Mouse (Mus musculus): ENCODE results near the gene Ptprd.

The Ptprd gene

GRCm38 (mm10) chr4:76004161-76004560, 2207.6 kb downstream of the Ptprd start:
- in situ Hi-C loops (cut with MboI; ENCODE audit: low pct_unique_long_range_greater_than_20kb in 1 of 2, low sequenced_read_pairs in 2 of 2, unreplicated experiment in 1 of 2), result no loop called here

GRCm38 (mm10) chr4:76000258-76000657, 2211.5 kb downstream of the Ptprd start:
- in situ Hi-C loops (cut with MboI; ENCODE audit: low pct_unique_long_range_greater_than_20kb in 1 of 2, low sequenced_read_pairs in 2 of 2, unreplicated experiment in 1 of 2), result no loop called here

GRCm38 (mm10) chr4:75995841-75996240, 2215.9 kb downstream of the Ptprd start:
- in situ Hi-C loops (cut with MboI; ENCODE audit: low pct_unique_long_range_greater_than_20kb in 1 of 2, low sequenced_read_pairs in 2 of 2, unreplicated experiment in 1 of 2), result no loop called here

- in situ Hi-C loops (cut with MboI; ENCODE audit: low pct_unique_long_range_greater_than_20kb in 1 of 2, low sequenced_read_pairs in 2 of 2, unreplicated experiment in 1 of 2), result no loop called here
Observed at GRCm38 (mm10) chr4:75994576-75994975, 2217.2 kb downstream of the Ptprd start.

- in situ Hi-C loops (cut with MboI; ENCODE audit: low pct_unique_long_range_greater_than_20kb in 1 of 2, low sequenced_read_pairs in 2 of 2, unreplicated experiment in 1 of 2), result no loop called here
Observed at GRCm38 (mm10) chr4:75993092-75993491, 2218.7 kb downstream of the Ptprd start.

- in situ Hi-C loops (cut with MboI; ENCODE audit: low pct_unique_long_range_greater_than_20kb in 1 of 2, low sequenced_read_pairs in 2 of 2, unreplicated experiment in 1 of 2), result no loop called here
Observed at GRCm38 (mm10) chr4:75991621-75992245, 2220.0 kb downstream of the Ptprd start.

GRCm38 (mm10) chr4:75974728-75975127, 2237.0 kb downstream of the Ptprd start:
- in situ Hi-C loops (cut with MboI; ENCODE audit: low pct_unique_long_range_greater_than_20kb in 1 of 2, low sequenced_read_pairs in 2 of 2, unreplicated experiment in 1 of 2), result no loop called here

GRCm38 (mm10) chr4:75973322-75973721, 2238.4 kb downstream of the Ptprd start:
- in situ Hi-C loops (cut with MboI; ENCODE audit: low pct_unique_long_range_greater_than_20kb in 1 of 2, low sequenced_read_pairs in 2 of 2, unreplicated experiment in 1 of 2), result no loop called here

GRCm38 (mm10) chr4:75969961-75970360, 2241.8 kb downstream of the Ptprd start:
- in situ Hi-C loops (cut with MboI; ENCODE audit: low pct_unique_long_range_greater_than_20kb in 1 of 2, low sequenced_read_pairs in 2 of 2, unreplicated experiment in 1 of 2), result no loop called here

- in situ Hi-C loops (cut with MboI; ENCODE audit: low pct_unique_long_range_greater_than_20kb in 1 of 2, low sequenced_read_pairs in 2 of 2, unreplicated experiment in 1 of 2), result no loop called here
Observed at GRCm38 (mm10) chr4:75968618-75969017, 2243.1 kb downstream of the Ptprd start.

GRCm38 (mm10) chr4:75965810-75966209, 2246.0 kb downstream of the Ptprd start:
- in situ Hi-C loops (cut with MboI; ENCODE audit: low pct_unique_long_range_greater_than_20kb in 1 of 2, low sequenced_read_pairs in 2 of 2, unreplicated experiment in 1 of 2), result no loop called here

GRCm38 (mm10) chr4:75962916-75963315, 2248.8 kb downstream of the Ptprd start:
- in situ Hi-C loops (cut with MboI; ENCODE audit: low pct_unique_long_range_greater_than_20kb in 1 of 2, low sequenced_read_pairs in 2 of 2, unreplicated experiment in 1 of 2), result no loop called here

GRCm38 (mm10) chr4:75961865-75962264, 2249.9 kb downstream of the Ptprd start:
- in situ Hi-C loops (cut with MboI; ENCODE audit: low pct_unique_long_range_greater_than_20kb in 1 of 2, low sequenced_read_pairs in 2 of 2, unreplicated experiment in 1 of 2), result no loop called here

GRCm38 (mm10) chr4:75953349-75954060, 2258.3 kb downstream of the Ptprd start:
- in situ Hi-C loops (cut with MboI; ENCODE audit: low pct_unique_long_range_greater_than_20kb in 1 of 2, low sequenced_read_pairs in 2 of 2, unreplicated experiment in 1 of 2), result no loop called here

GRCm38 (mm10) chr4:75950582-75950981, 2261.2 kb downstream of the Ptprd start:
- in situ Hi-C loops (cut with MboI; ENCODE audit: low pct_unique_long_range_greater_than_20kb in 1 of 2, low sequenced_read_pairs in 2 of 2, unreplicated experiment in 1 of 2), result no loop called here

- in situ Hi-C loops (cut with MboI; ENCODE audit: low pct_unique_long_range_greater_than_20kb in 1 of 2, low sequenced_read_pairs in 2 of 2, unreplicated experiment in 1 of 2), result no loop called here
Observed at GRCm38 (mm10) chr4:75894871-75895270, 2316.9 kb downstream of the Ptprd start.

Data from mouse embryonic stem cell (cell line).